Mouse (Mus musculus): ENCODE data around the gene Mroh8. TPM values are rescaled to one million over a fixed set of nuclear protein-coding genes. Genes with fewer than 3 reads are reported as not detected.

The Mroh8 gene
- total RNA-seq, 2 experiments from 2014 or later: not detected

Other genes starting within 250 kb of the Mroh8 start
- 10 to 100 TPM; 11.9 to 14.1 TPM for gene Soga1, start 200.3 kb downstream of the Mroh8 start, total RNA-seq (2021)
- not detected for gene Tldc2, start 192.5 kb downstream of the Mroh8 start, total RNA-seq (2021)
- 10 to 100 TPM; 21.6 to 22.4 TPM for gene Samhd1, start 144.3 kb downstream of the Mroh8 start, total RNA-seq (2021)
- gene Rbl1, start 75.0 kb downstream of the Mroh8 start, total RNA-seq (2021): 1 to 10 TPM; 2.3 to 2.5 TPM
- 10 to 100 TPM; 85.1 to 94.2 TPM for gene Rpn2, start 532 bp downstream of the Mroh8 start, total RNA-seq (2021)
- not detected for gene Ghrh, start 68.0 kb upstream of the Mroh8 start, total RNA-seq (2021)
- 10 to 100 TPM; 20.1 to 20.3 TPM for gene Manbal, start 88.0 kb upstream of the Mroh8 start, total RNA-seq (2021)
- gene Src, start 138.9 kb upstream of the Mroh8 start, total RNA-seq (2021): 1 to 10 TPM; 2.9 to 5.1 TPM